1 mouse cellular context compared by ENCODE assay signal in genomic region chr1:85799776-85800175, GRCm38 (mm10).
TF ChIP-seq lines count a peak whose summit lies in the region.

No protein-coding gene starts in this region.

TF ChIP-seq in CH12.LX, 34 proteins besides CTCF, POLR2A, EP300 and RAD21 (continued from another document):
- no peak for TF ChIP-seq MAX (IDR thresholded peaks at IDR 0.05; ENCODE audit: low read length)
- TF ChIP-seq SIN3A (IDR thresholded peaks at IDR 0.05; ENCODE audit: low read length): no peak
- TF ChIP-seq UBTF (IDR thresholded peaks at IDR 0.05; ENCODE audit: low read depth, low read length): no peak
- peak; percentile 41 for TF ChIP-seq USF2 (conservative IDR thresholded peaks at IDR 0.05; ENCODE audit: low read depth, low read length)
- no peak for TF ChIP-seq ZC3H11A (IDR thresholded peaks at IDR 0.05; ENCODE audit: low read depth, low read length)
- TF ChIP-seq SMC3 (IDR thresholded peaks at IDR 0.05; ENCODE audit: low read depth, low read length): no peak
- TF ChIP-seq IRF4 (IDR thresholded peaks at IDR 0.05; ENCODE audit: low read depth, low read length): no peak
- TF ChIP-seq ZNF384 (IDR thresholded peaks at IDR 0.05; ENCODE audit: low read depth, low read length): peak; percentile 23; the same call in 1 of the 2 replicates
- TF ChIP-seq MAFK (IDR thresholded peaks at IDR 0.05; ENCODE audit: insufficient replicate concordance, low read length): no peak
